Mouse (Mus musculus): ENCODE results near the gene Fdx1. TPM values are rescaled to one million over a fixed set of nuclear protein-coding genes. Genes with fewer than 3 reads are reported as not detected.

The Fdx1 gene
- 32.2 and 34.3 TPM in 2 replicates for polyA plus RNA-seq (2015; fragmentation: Nextera tagmentation; extraction: Ambion mirVana)

- Histone ChIP-seq H3K9ac (ENCODE audit: low read depth, low read length) (peak within 1 kb of the TSS; percentile 73), H3K9me3 (replicated peaks; ENCODE audit: control insufficient read depth, low read length) (no peaks in the 10 kb centered on the region), H3K27me3 (ENCODE audit: control insufficient read depth, insufficient read depth, low read depth, low read length) (no peaks in the 10 kb centered on the region), H3K4me1 (ENCODE audit: control insufficient read depth, low read depth, low read length) (no peaks in the 10 kb centered on the region; the same call in 1 of the 2 replicates), H3K36me3 (ENCODE audit: control insufficient read depth, insufficient read depth) (no peaks in the 10 kb centered on the region), H3K4me2 (ENCODE audit: low read depth, low read length) (peak within 1 kb of the TSS; percentile 74), H3K27ac (ENCODE audit: low read length) (peak within 1 kb of the TSS; percentile 36), H3K4me3 (ENCODE audit: low read depth, low read length) (peak within 1 kb of the TSS; percentile 76)
- ATAC-seq (ENCODE audit: low read depth), result peak; percentile 91
- under 1% methylated on average over 65 of the region's 81 CpGs for WGBS (ENCODE audit: insufficient replicate concordance)
Observed at GRCm38 (mm10) chr9:51962975-51963701, at the start of gene Fdx1. Gene Fdx1, minus strand, starts transcription at chr9:51963556.

- Histone ChIP-seq H3K36me3 (ENCODE audit: control insufficient read depth, insufficient read depth) (no peaks in the 10 kb centered on the region), H3K27me3 (ENCODE audit: control insufficient read depth, insufficient read depth, low read depth, low read length) (no peaks in the 10 kb centered on the region), H3K4me3 (ENCODE audit: low read depth, low read length) (no peak overlapping the region), H3K27ac (ENCODE audit: low read length) (no peak overlapping the region), H3K4me1 (ENCODE audit: control insufficient read depth, low read depth, low read length) (no peaks in the 10 kb centered on the region; the same call in 1 of the 2 replicates), H3K4me2 (ENCODE audit: low read depth, low read length) (no peak overlapping the region), H3K9ac (ENCODE audit: low read depth, low read length) (no peak overlapping the region), H3K9me3 (replicated peaks; ENCODE audit: control insufficient read depth, low read length) (no peaks in the 10 kb centered on the region)
- 53% methylated on average over 5 of the region's 5 CpGs for WGBS (ENCODE audit: insufficient replicate concordance)
- ATAC-seq (ENCODE audit: low read depth), result peak; percentile 37; the same call in 1 of the 2 replicates
Observed at GRCm38 (mm10) chr9:52012781-52013436, 49.6 kb upstream of the Fdx1 start.

DNA sequence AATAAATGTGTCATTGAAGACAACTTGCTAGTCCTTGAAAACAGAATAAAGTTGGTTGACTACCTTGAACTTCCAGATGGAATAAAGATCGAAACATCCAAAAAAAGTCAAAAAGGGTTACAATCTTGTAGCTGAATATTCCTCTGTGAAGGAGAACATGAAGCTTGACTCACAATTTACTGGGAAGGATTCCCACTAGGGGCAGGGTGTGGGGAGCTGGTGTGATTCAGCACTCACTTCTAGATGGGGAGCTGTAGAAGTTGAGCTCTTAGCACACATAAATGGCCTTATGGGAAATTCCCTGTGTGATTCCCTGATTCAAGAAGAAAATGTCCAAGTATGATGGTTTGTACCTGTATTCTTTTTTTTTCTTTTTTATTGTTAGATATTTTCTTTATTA, 49.0 kb upstream of the Fdx1 start:
- no peak overlapping the region for H3K27ac ChIP-seq (ENCODE audit: low read length)
- 85% methylated on average over 1 of the region's 1 CpGs for WGBS (ENCODE audit: insufficient replicate concordance)
- H3K4me3 ChIP-seq (ENCODE audit: low read depth, low read length), result no peak overlapping the region
- H3K4me1 ChIP-seq (ENCODE audit: control insufficient read depth, low read depth, low read length), result no peaks in the 10 kb centered on the region; the same call in 1 of the 2 replicates
- no peaks in the 10 kb centered on the region for H3K9me3 ChIP-seq (replicated peaks; ENCODE audit: control insufficient read depth, low read length)
- H3K36me3 ChIP-seq (ENCODE audit: control insufficient read depth, insufficient read depth), result no peaks in the 10 kb centered on the region
- no peaks in the 10 kb centered on the region for H3K27me3 ChIP-seq (ENCODE audit: control insufficient read depth, insufficient read depth, low read depth, low read length)
- no peak for ATAC-seq (ENCODE audit: low read depth)
- no peak overlapping the region for H3K4me2 ChIP-seq (ENCODE audit: low read depth, low read length)
- H3K9ac ChIP-seq (ENCODE audit: low read depth, low read length), result no peak overlapping the region

DNA sequence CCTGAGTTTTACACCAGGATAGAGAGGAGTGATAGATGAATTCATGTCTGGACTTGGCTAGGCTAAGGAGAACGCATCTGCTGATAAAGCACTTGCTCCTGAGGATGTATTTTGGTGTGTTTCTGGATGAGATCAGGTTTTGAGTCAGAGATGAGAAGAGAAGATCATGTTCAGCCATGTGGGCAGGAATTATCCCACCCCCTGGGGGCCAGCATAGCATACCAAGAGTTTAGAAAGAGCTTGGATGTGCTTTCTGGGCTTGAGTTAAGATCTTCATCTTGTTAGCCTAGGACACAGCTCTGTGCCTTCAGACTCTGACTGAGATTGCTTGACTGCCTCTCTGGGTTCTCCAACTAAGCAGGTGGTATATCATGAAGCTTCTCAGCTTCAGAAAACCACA, 45.2 kb upstream of the Fdx1 start:
- WGBS (ENCODE audit: insufficient replicate concordance), result 57% methylated on average over 1 of the region's 1 CpGs
- H3K9ac ChIP-seq (ENCODE audit: low read depth, low read length), result no peak overlapping the region

GRCm38 (mm10) chr9:52007341-52007740, 44.0 kb upstream of the Fdx1 start:
- H3K4me3 ChIP-seq (ENCODE audit: low read depth, low read length), result no peak overlapping the region
- WGBS (ENCODE audit: insufficient replicate concordance), result 53% methylated on average over 2 of the region's 2 CpGs
- H3K27me3 ChIP-seq (ENCODE audit: control insufficient read depth, insufficient read depth, low read depth, low read length), result no peaks in the 10 kb centered on the region
- no peak overlapping the region for H3K9ac ChIP-seq (ENCODE audit: low read depth, low read length)
- H3K4me1 ChIP-seq (ENCODE audit: control insufficient read depth, low read depth, low read length), result no peaks in the 10 kb centered on the region
- no peak overlapping the region for H3K4me2 ChIP-seq (ENCODE audit: low read depth, low read length)
- H3K36me3 ChIP-seq (ENCODE audit: control insufficient read depth, insufficient read depth), result no peaks in the 10 kb centered on the region
- no peak for ATAC-seq (ENCODE audit: low read depth)
- no peak overlapping the region for H3K27ac ChIP-seq (ENCODE audit: low read length)
- H3K9me3 ChIP-seq (replicated peaks; ENCODE audit: control insufficient read depth, low read length), result no peaks in the 10 kb centered on the region

More for the DNA sequence above, 45.2 kb upstream of the Fdx1 start:
- no peak overlapping the region for H3K27ac ChIP-seq (ENCODE audit: low read length)
- H3K4me1 ChIP-seq (ENCODE audit: control insufficient read depth, low read depth, low read length), result no peaks in the 10 kb centered on the region
- ATAC-seq (ENCODE audit: low read depth), result no peak
- H3K9me3 ChIP-seq (replicated peaks; ENCODE audit: control insufficient read depth, low read length), result no peaks in the 10 kb centered on the region
- no peaks in the 10 kb centered on the region for H3K36me3 ChIP-seq (ENCODE audit: control insufficient read depth, insufficient read depth)
- H3K4me2 ChIP-seq (ENCODE audit: low read depth, low read length), result no peak overlapping the region
- H3K4me3 ChIP-seq (ENCODE audit: low read depth, low read length), result no peak overlapping the region
- no peaks in the 10 kb centered on the region for H3K27me3 ChIP-seq (ENCODE audit: control insufficient read depth, insufficient read depth, low read depth, low read length)

DNA sequence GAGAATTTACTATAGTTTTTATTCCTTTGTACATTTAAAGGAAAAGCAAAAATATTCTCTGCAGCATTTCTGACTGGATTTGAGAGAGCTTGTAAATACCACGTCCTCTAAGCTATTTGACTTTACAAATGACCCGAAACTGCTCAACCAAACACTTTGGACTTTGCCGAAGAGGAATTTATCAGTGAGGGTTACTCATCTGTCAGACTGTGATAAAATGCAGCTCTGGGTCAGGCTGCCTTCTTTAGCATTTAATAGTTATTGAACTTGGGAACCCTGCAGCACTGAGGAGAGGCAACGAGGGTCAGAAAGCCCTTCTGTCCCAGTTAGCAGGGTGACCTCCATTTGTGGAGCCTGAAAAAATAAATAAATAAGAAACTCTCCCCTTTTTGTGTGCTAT, 40.1 kb upstream of the Fdx1 start:
- no peak overlapping the region for H3K27ac ChIP-seq (ENCODE audit: low read length)
- H3K4me1 ChIP-seq (ENCODE audit: control insufficient read depth, low read depth, low read length), result no peaks in the 10 kb centered on the region
- H3K9me3 ChIP-seq (replicated peaks; ENCODE audit: control insufficient read depth, low read length), result no peaks in the 10 kb centered on the region
- ATAC-seq (ENCODE audit: low read depth), result no peak
- H3K36me3 ChIP-seq (ENCODE audit: control insufficient read depth, insufficient read depth), result no peaks in the 10 kb centered on the region
- no peaks in the 10 kb centered on the region for H3K27me3 ChIP-seq (ENCODE audit: control insufficient read depth, insufficient read depth, low read depth, low read length)
- WGBS (ENCODE audit: insufficient replicate concordance), result 42% methylated on average over 4 of the region's 4 CpGs
- H3K9ac ChIP-seq (ENCODE audit: low read depth, low read length), result no peak overlapping the region
- H3K4me2 ChIP-seq (ENCODE audit: low read depth, low read length), result no peak overlapping the region
- H3K4me3 ChIP-seq (ENCODE audit: low read depth, low read length), result no peak overlapping the region

GRCm38 (mm10) chr9:51995331-51996099, 32.2 kb upstream of the Fdx1 start:
- Histone ChIP-seq H3K36me3 (ENCODE audit: control insufficient read depth, insufficient read depth) (no peaks in the 10 kb centered on the region), H3K9ac (ENCODE audit: low read depth, low read length) (no peak overlapping the region), H3K27ac (ENCODE audit: low read length) (peak overlapping the region; percentile 71), H3K9me3 (replicated peaks; ENCODE audit: control insufficient read depth, low read length) (no peaks in the 10 kb centered on the region), H3K4me3 (ENCODE audit: low read depth, low read length) (no peak overlapping the region), H3K4me1 (ENCODE audit: control insufficient read depth, low read depth, low read length) (no peaks in the 10 kb centered on the region), H3K27me3 (ENCODE audit: control insufficient read depth, insufficient read depth, low read depth, low read length) (no peaks in the 10 kb centered on the region), H3K4me2 (ENCODE audit: low read depth, low read length) (no peak overlapping the region)
- ATAC-seq (ENCODE audit: low read depth), result peak; percentile 92
- 53% methylated on average over 5 of the region's 5 CpGs for WGBS (ENCODE audit: insufficient replicate concordance)

DNA sequence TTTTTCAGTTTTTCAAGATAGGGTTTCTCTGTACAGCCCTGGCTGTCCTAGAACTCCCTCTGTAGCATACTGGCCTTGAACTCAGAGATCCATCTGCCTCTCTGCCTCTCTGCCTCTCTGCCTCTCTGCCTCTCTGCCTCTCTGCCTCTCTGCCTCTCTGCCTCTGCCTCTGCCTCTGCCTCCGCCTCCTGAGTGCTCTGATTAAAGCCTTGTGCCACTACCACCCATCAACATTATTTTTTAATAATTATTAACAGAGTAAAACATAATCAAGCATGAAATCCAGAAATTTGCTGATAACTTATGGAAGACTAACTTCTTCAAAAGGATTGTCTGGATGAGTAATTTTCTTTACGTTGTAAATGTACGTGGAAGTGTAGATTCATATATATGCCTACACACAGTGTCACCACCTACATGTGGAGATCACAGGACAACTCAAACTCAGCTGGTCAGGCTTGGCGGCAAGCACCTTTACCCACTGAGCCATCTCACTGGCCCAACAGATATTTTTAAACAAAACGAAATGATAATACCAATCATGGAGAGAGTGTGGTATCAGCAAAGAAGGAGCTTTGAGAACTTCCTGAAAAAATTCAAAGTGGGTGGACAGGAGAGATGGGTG, 31.4 kb upstream of the Fdx1 start:
- ATAC-seq (ENCODE audit: low read depth), result no peak
- WGBS (ENCODE audit: insufficient replicate concordance), result 61% methylated on average over 5 of the region's 5 CpGs
- Histone ChIP-seq H3K27ac (ENCODE audit: low read length) (peak overlapping the region; percentile 71), H3K9ac (ENCODE audit: low read depth, low read length) (no peak overlapping the region), H3K4me1 (ENCODE audit: control insufficient read depth, low read depth, low read length) (no peaks in the 10 kb centered on the region), H3K36me3 (ENCODE audit: control insufficient read depth, insufficient read depth) (no peaks in the 10 kb centered on the region), H3K4me3 (ENCODE audit: low read depth, low read length) (no peak overlapping the region), H3K4me2 (ENCODE audit: low read depth, low read length) (no peak overlapping the region), H3K9me3 (replicated peaks; ENCODE audit: control insufficient read depth, low read length) (no peaks in the 10 kb centered on the region), H3K27me3 (ENCODE audit: control insufficient read depth, insufficient read depth, low read depth, low read length) (no peaks in the 10 kb centered on the region)
